Mouse (Mus musculus): ENCODE results near the gene Fat1.

GRCm38 (mm10) chr8:45056810-45057209 lies 121.6 kb downstream of the Fat1 start:
- TF ChIP-seq MYOD1 (IDR thresholded peaks at IDR 0.05; ENCODE audit: control insufficient read depth in 1 of 3, insufficient read length in 2 of 3, low read depth in 2 of 3) (no peak), E2F4 (IDR thresholded peaks at IDR 0.05; ENCODE audit: insufficient read depth) (no peak), POLR2A (IDR thresholded peaks at IDR 0.05; ENCODE audit: insufficient read length, low read depth) (no peak)

Data from myocyte (in vitro differentiated cells).